8 mouse cellular contexts compared by ENCODE assay signal in the genomic region with DNA sequence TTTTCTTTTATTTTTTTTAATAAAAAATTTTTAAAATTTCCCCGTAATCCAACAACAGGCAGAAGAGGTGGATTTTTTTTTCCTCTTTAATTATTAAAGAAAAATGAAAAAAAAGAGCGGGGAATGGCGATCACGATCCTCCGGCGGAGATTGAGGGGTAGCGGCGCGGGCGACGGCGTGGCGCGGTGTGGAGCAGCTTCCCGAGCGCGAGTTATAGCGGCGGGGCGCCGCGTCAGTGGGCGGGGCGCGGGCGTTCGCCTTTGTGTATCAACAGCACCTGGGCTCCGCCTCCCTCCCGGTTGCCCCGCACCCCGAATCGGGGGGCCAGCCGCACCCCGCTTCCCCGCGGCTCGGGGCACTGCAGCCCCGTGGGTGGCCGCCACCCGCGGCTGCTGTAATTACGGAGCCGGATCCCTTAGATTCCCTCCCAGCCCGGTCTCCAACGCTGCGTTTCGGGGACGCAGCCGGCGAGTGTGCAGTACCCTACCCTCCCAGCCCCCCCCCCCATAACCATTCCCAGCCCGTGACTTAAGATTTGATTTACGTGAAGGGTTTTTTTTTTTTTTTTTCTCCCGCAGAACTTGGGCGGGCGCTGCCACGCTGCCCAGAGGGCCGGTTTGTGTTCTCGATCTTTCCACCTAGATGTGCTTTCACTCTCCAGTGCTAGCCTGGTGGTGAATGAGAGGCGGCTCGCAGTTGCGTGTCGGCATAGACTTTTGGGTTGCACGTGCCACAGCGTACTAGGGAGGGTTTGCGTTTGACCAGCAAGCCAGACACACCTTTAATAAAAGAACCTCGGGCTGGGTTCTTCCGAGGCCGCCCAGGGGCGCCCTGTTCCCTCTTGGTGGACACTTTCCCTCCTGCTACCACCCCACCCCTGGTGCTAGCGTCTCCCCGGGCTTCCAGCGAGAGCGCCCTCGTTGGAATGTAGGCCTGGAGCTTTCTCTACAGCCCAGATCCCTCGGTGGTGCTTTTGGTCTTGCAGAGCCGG. TPM values are rescaled to one million over a fixed set of nuclear protein-coding genes. Genes with fewer than 3 reads are reported as not detected.
DNase-seq lines count a peak whose midpoint lies in the region; ATAC-seq and TF ChIP-seq lines count a peak whose summit lies in the region.

A gene (minus strand): TSS at position 210 of the 991 bp plus-strand sequence.

- H3K4me2 ChIP-seq in embryonic facial prominence, embryonic 15.5 days (replicated peaks), result peak within 1 kb of the TSS; percentile 73
- H3K4me2 ChIP-seq in kidney, embryonic 14.5 days (replicated peaks; ENCODE audit: low read depth, low read length), result peak within 1 kb of the TSS; percentile 52
- peak within 1 kb of the TSS; percentile 65 for H3K4me2 ChIP-seq in limb, embryonic 14.5 days (replicated peaks; ENCODE audit: low read depth, low read length, severe bottlenecking)
- peak within 1 kb of the TSS; percentile 87 for H3K4me2 ChIP-seq in midbrain, embryonic 16.5 days (ENCODE audit: low read length)

- peaks cover 18% of the 10 kb centered on the region for H3K36me3 ChIP-seq in embryonic facial prominence, embryonic 15.5 days
- H3K36me3 ChIP-seq in kidney, embryonic 14.5 days (ENCODE audit: control insufficient read depth, insufficient read depth, low read length), result peaks cover 36% of the 10 kb centered on the region
- H3K36me3 ChIP-seq in limb, embryonic 14.5 days (ENCODE audit: control insufficient read depth, insufficient read depth, low read length), result peaks cover 37% of the 10 kb centered on the region
- H3K36me3 ChIP-seq in midbrain, embryonic 16.5 days (ENCODE audit: control insufficient read depth, insufficient read depth, low read length), result 0 out of 2 replicates have a peak, but pooled peaks cover 3% of the 10 kb centered on the region

- peaks cover 1% of the 10 kb centered on the region; the same call in 1 of the 2 replicates for H3K4me1 ChIP-seq in bone marrow, adult 2 months (ENCODE audit: control insufficient read depth, insufficient read depth, low read length)
- H3K4me1 ChIP-seq in embryonic facial prominence, embryonic 15.5 days, result peaks cover 38% of the 10 kb centered on the region
- H3K4me1 ChIP-seq in kidney, embryonic 14.5 days (ENCODE audit: control insufficient read depth, insufficient read depth, low read length), result peaks cover 31% of the 10 kb centered on the region; the same call in 1 of the 2 replicates
- peaks cover 33% of the 10 kb centered on the region for H3K4me1 ChIP-seq in limb, embryonic 14.5 days (ENCODE audit: control insufficient read depth, insufficient read depth, low read length)
- H3K4me1 ChIP-seq in midbrain, embryonic 16.5 days (ENCODE audit: control insufficient read depth, insufficient read depth, low read length), result peaks cover 34% of the 10 kb centered on the region

- H3K4me3 ChIP-seq in bone marrow, adult 2 months (replicated peaks; ENCODE audit: control insufficient read depth, low read depth, low read length), result peak within 1 kb of the TSS; percentile 97
- H3K4me3 ChIP-seq in embryonic facial prominence, embryonic 15.5 days (replicated peaks), result peak within 1 kb of the TSS; percentile 75
- peak within 1 kb of the TSS; percentile 97 for H3K4me3 ChIP-seq in kidney, embryonic 14.5 days (ENCODE audit: low read length)
- H3K4me3 ChIP-seq in limb, embryonic 14.5 days (replicated peaks; ENCODE audit: low read length), result peak within 1 kb of the TSS; percentile 95
- H3K4me3 ChIP-seq in midbrain, embryonic 16.5 days (ENCODE audit: low read depth, low read length), result peak within 1 kb of the TSS; percentile 94

- TF ChIP-seq POLR2A in bone marrow, adult 2 months (IDR thresholded peaks at IDR 0.05; ENCODE audit: borderline replicate concordance, control insufficient read depth, low read depth, low read length), result peak; percentile 98
- peak; percentile 98 for TF ChIP-seq POLR2A in limb, embryonic 14.5 days (IDR thresholded peaks at IDR 0.05; ENCODE audit: borderline replicate concordance, extremely low read depth, insufficient read depth, insufficient read length)

- ATAC-seq in embryonic facial prominence, embryonic 15.5 days (ENCODE audit: insufficient number of reproducible peaks, low FRiP score, low TSS enrichment, low read depth), result peak; percentile 88
- peak; percentile 87 for ATAC-seq in kidney, embryonic 14.5 days (ENCODE audit: low FRiP score, low TSS enrichment)
- peak; percentile 89 for ATAC-seq in limb, embryonic 14.5 days (ENCODE audit: low FRiP score, low read depth)
- peak; percentile 89 for ATAC-seq in midbrain, embryonic 16.5 days

- no peaks in the 10 kb centered on the region for H3K9me3 ChIP-seq in embryonic facial prominence, embryonic 15.5 days (replicated peaks)
- H3K9me3 ChIP-seq in kidney, embryonic 14.5 days (ENCODE audit: control insufficient read depth, low read length), result no peaks in the 10 kb centered on the region
- no peaks in the 10 kb centered on the region for H3K9me3 ChIP-seq in limb, embryonic 14.5 days (ENCODE audit: control insufficient read depth, low read length)
- H3K9me3 ChIP-seq in midbrain, embryonic 16.5 days (replicated peaks; ENCODE audit: control insufficient read depth, low read length, poor library complexity, severe bottlenecking), result no peaks in the 10 kb centered on the region

- H3K27me3 ChIP-seq in embryonic facial prominence, embryonic 15.5 days, result no peaks in the 10 kb centered on the region
- H3K27me3 ChIP-seq in kidney, embryonic 14.5 days (ENCODE audit: control insufficient read depth, insufficient read depth, low read length), result no peaks in the 10 kb centered on the region
- no peaks in the 10 kb centered on the region for H3K27me3 ChIP-seq in limb, embryonic 14.5 days (ENCODE audit: control insufficient read depth, insufficient read depth, low read length)
- H3K27me3 ChIP-seq in midbrain, embryonic 16.5 days (ENCODE audit: control insufficient read depth, insufficient read depth, low read depth, low read length), result no peaks in the 10 kb centered on the region

- H3K27ac ChIP-seq in bone marrow, adult 2 months (ENCODE audit: control insufficient read depth, insufficient read depth, low read depth, low read length, poor library complexity), result peak within 1 kb of the TSS; percentile 100
- peak within 1 kb of the TSS; percentile 99 for H3K27ac ChIP-seq in embryonic facial prominence, embryonic 15.5 days (replicated peaks)
- H3K27ac ChIP-seq in kidney, embryonic 14.5 days (ENCODE audit: low read depth, low read length), result peak within 1 kb of the TSS; percentile 99
- H3K27ac ChIP-seq in limb, embryonic 14.5 days (replicated peaks; ENCODE audit: low read depth, low read length), result peak within 1 kb of the TSS; percentile 99
- H3K27ac ChIP-seq in midbrain, embryonic 16.5 days (ENCODE audit: low read length), result peak within 1 kb of the TSS; percentile 100

- under 1% methylated on average over 76 of the region's 76 CpGs for WGBS in bone marrow, adult 2 months
- WGBS in embryonic facial prominence, embryonic 15.5 days, result under 1% methylated on average over 73 of the region's 76 CpGs
- under 1% methylated on average over 76 of the region's 76 CpGs for WGBS in kidney, embryonic 14.5 days
- WGBS in limb, embryonic 14.5 days, result 1% methylated on average over 69 of the region's 76 CpGs
- 0% methylated on average over 76 of the region's 76 CpGs for WGBS in midbrain, embryonic 16.5 days

- peak; percentile 33; the same call in 1 of the 2 replicates for TF ChIP-seq CTCF in bone marrow, adult 2 months (IDR thresholded peaks at IDR 0.05; ENCODE audit: control insufficient read depth, insufficient read depth, low read length)

- H3K9ac ChIP-seq in embryonic facial prominence, embryonic 15.5 days, result peak within 1 kb of the TSS; percentile 99
- H3K9ac ChIP-seq in kidney, embryonic 14.5 days (ENCODE audit: low read depth, low read length), result peak within 1 kb of the TSS; percentile 99
- peak within 1 kb of the TSS; percentile 100 for H3K9ac ChIP-seq in limb, embryonic 14.5 days (ENCODE audit: low read depth, low read length, severe bottlenecking)
- peak within 1 kb of the TSS; percentile 99 for H3K9ac ChIP-seq in midbrain, embryonic 16.5 days (ENCODE audit: low read depth, low read length)

- peak; percentile 87 for DNase-seq in 416B (ENCODE audit: low read depth)
- DNase-seq in heart, adult 9 months (ENCODE audit: low spot score in 2 of 2), result peak; percentile 91
- DNase-seq in limb, embryonic 14.5 days (ENCODE audit: low spot score), result peak; percentile 91
- peak; percentile 89 to 93 for DNase-seq in spleen, postnatal 10 days (ENCODE audit: low spot score in 2 of 2)

RNA-seq across cellular contexts. Expression of the gene that starts here (rescaled TPM):
- 22.5 and 51.3 TPM in 2 replicates for polyA plus RNA-seq in bone marrow, adult 2 months (2011; ENCODE audit: insufficient read depth, insufficient read length, low replicate concordance, missing spikeins)
- 101 and 107 TPM in 2 replicates for polyA plus RNA-seq in embryonic facial prominence, embryonic 15.5 days (2015; fragmentation: Nextera tagmentation; extraction: Ambion mirVana)
- polyA plus RNA-seq in kidney, embryonic 14.5 days (2014; fragmentation: Nextera tagmentation; extraction: Ambion mirVana), result 102 and 177 TPM in 2 replicates
- 116 and 137 TPM in 2 replicates for polyA plus RNA-seq in limb, embryonic 14.5 days (2012; rRNA removed)
- 137 and 152 TPM in 2 replicates for polyA plus RNA-seq in limb, embryonic 14.5 days (2014; fragmentation: Nextera tagmentation; extraction: Ambion mirVana)
- 111 and 127 TPM in 2 replicates for polyA plus RNA-seq in midbrain, embryonic 16.5 days (2015; fragmentation: Nextera tagmentation; extraction: Ambion mirVana)

Comparison
In these comparisons a context has a peak if more than half of its experiments do, and no peak if none do; other contexts are left out.
1. Peak in every context shown above with its lines: DNase-seq, ATAC-seq, H3K4me3 ChIP-seq and H3K27ac ChIP-seq.